Mouse (Mus musculus): ENCODE results near the gene Ubxn4. TPM values are rescaled to one million over a fixed set of nuclear protein-coding genes. Genes with fewer than 3 reads are reported as not detected.
"Not testable (repeated sequence)": the region's sequence is repeated elsewhere in the genome, so short reads cannot be mapped to it uniquely, and the experiment has no call there.

Gene Ubxn4
- total and polyA plus RNA-seq, 2 experiments from 2014 or later = 45.6 to 73.0 TPM

DNA sequence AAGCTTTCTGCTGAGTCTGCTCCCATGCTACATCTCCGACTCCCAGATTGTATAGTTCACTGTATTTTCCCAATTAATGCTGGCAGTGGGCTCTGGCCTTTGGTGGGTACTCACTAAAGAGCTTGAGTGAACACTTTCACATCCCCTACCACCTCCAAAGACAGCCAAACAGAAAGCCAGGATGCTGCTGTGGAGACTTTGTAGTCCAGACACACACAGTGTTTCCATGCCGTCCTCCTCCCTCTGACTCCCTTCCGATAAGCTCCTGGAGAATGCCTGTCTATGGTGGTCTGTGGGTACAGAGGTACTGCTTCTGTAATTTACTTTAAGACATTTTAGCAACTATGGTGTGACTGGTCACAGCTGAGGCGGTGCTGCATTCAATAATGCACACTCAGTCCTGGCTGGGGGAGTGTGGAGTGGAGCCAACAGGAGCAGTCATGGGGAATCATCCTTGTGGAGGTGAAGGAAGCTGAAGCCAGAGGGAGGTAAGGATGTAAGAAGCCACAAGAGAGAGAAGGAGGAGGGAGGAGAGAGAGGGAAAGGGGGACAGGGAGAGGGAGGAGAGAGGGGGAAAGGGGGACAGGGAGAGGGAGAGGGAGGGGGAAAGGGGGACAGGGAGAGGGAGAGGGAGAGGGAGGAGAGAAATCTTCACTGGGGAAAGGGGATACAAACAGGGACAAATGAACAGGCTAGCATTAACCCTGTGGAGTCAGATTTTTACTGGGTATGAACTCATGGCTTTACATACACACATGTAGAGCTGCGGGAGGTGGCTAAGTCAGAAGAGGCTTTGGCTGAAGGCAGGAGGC lies 52.2 kb downstream of the Ubxn4 start:
- no peak overlapping the region for H3K9ac ChIP-seq (replicated peaks; ENCODE audit: low read length)
- peak overlapping the region; percentile 56 for H3K27ac ChIP-seq
- no peaks in the 10 kb centered on the region for H3K27me3 ChIP-seq (ENCODE audit: insufficient read depth, low read length)
- H3K9me3 ChIP-seq (ENCODE audit: low read length) = no peaks in the 10 kb centered on the region
- no peaks in the 10 kb centered on the region for H3K4me1 ChIP-seq (ENCODE audit: insufficient read depth, low read length)
- ATAC-seq = peak; percentile 60
- peak; percentile 11 for DNase-seq (ENCODE audit: low spot score)
- WGBS = 59% methylated on average over 5 of the region's 5 CpGs
- H3K36me3 ChIP-seq (ENCODE audit: insufficient read depth, low read length) = no peaks in the 10 kb centered on the region
- H3K4me2 ChIP-seq (ENCODE audit: low read depth, low read length) = no peak overlapping the region
- TF ChIP-seq CTCF (IDR thresholded peaks at IDR 0.05; ENCODE audit: low read depth) = no peak
- H3K4me3 ChIP-seq (ENCODE audit: low read length) = no peak overlapping the region

DNA sequence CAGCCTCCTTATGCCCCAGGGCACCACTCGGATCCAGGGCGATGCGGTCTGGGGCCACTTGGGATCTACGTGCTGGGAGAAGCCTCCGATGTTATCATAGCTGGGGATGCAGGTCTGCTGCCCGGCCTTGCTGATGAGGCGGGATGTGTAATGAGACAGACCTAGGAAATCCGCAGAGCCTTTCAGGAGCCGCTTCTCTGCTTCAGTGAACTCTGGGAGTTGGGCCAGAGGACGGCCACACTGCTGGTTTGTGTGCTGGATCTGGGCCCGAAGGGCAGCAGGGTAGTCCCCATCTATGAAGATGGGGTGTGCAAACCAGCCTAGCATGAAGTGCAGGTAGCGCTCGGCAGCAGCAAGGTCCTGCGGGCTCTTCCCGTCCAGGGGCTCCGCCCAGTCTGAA lies 60.1 kb downstream of the Ubxn4 start:
- H3K4me1 ChIP-seq (ENCODE audit: insufficient read depth, low read length) = peaks cover 5% of the 10 kb centered on the region; the same call in 1 of the 2 replicates
- peak; percentile 92 for ATAC-seq
- H3K4me3 ChIP-seq (ENCODE audit: low read length) = no peak overlapping the region
- H3K27me3 ChIP-seq (ENCODE audit: insufficient read depth, low read length) = no peaks in the 10 kb centered on the region
- 52% methylated on average over 16 of the region's 16 CpGs for WGBS
- peak; percentile 90 for DNase-seq (ENCODE audit: low spot score)
- H3K9me3 ChIP-seq (ENCODE audit: low read length) = no peaks in the 10 kb centered on the region
- no peaks in the 10 kb centered on the region for H3K36me3 ChIP-seq (ENCODE audit: insufficient read depth, low read length)
- no peak overlapping the region for H3K9ac ChIP-seq (replicated peaks; ENCODE audit: low read length)
- peak overlapping the region; percentile 6; the same call in 1 of the 2 replicates for H3K27ac ChIP-seq
- no peak for TF ChIP-seq CTCF (IDR thresholded peaks at IDR 0.05; ENCODE audit: low read depth)
- peak overlapping the region; percentile 31; the same call in 1 of the 2 replicates for H3K4me2 ChIP-seq (ENCODE audit: low read depth, low read length)

DNA sequence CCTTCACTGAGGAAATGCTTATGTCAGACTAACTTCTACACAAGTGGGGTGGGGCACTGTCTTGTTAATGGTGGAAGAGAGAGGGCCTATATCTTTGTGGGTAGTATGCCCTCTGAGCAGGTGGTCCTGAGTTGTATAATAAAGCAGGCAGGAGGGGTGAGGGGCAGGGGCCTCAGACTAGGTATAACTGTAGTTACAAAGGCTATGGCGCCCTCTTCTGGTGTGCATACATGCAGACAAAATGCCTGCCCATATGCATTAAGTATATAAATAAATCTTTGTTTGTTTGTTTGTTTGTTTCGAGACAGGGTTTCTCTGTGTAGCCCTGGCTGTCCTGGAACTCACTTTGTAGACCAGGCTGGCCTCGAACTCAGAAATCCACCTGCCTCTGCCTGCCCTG lies 65.3 kb downstream of the Ubxn4 start:
- H3K27ac ChIP-seq = no peak overlapping the region
- ATAC-seq (no peak), DNase-seq (ENCODE audit: low spot score) (peak; percentile 27)
- H3K9ac ChIP-seq (replicated peaks; ENCODE audit: low read length) = no peak overlapping the region
- H3K9me3 ChIP-seq (ENCODE audit: low read length) = no peaks in the 10 kb centered on the region
- no peaks in the 10 kb centered on the region for H3K36me3 ChIP-seq (ENCODE audit: insufficient read depth, low read length)
- 89% methylated on average over 3 of the region's 3 CpGs for WGBS
- no peaks in the 10 kb centered on the region for H3K4me1 ChIP-seq (ENCODE audit: insufficient read depth, low read length)
- no peak overlapping the region for H3K4me2 ChIP-seq (ENCODE audit: low read depth, low read length)
- no peak overlapping the region for H3K4me3 ChIP-seq (ENCODE audit: low read length)
- no peaks in the 10 kb centered on the region for H3K27me3 ChIP-seq (ENCODE audit: insufficient read depth, low read length)
- peak; percentile 30 for TF ChIP-seq CTCF (IDR thresholded peaks at IDR 0.05; ENCODE audit: low read depth)

DNA sequence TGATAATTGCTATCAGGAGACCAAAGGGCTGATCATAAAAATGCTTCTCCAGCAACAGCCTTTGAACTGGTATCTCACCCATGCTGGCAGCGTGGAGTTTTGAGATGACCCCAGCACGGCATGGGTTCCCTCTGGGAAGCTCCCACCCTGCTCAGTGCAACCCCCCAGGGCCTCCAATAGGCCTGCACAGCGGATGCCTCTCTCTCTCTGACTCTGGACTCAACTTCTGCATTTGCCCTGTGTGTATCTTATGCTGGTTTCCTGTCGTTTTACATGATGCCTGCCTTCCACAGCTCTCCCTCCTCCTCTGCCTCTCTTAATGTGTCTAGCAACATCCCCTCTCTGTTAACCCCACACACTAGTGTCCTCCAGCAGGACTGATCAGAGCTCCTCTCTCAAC lies 70.9 kb downstream of the Ubxn4 start:
- DNase-seq (ENCODE audit: low spot score) = no peak
- H3K9ac ChIP-seq (replicated peaks; ENCODE audit: low read length) = no peak overlapping the region
- H3K9me3 ChIP-seq (ENCODE audit: low read length) = no peaks in the 10 kb centered on the region
- H3K4me3 ChIP-seq (ENCODE audit: low read length) = no peak overlapping the region
- H3K27me3 ChIP-seq (ENCODE audit: insufficient read depth, low read length) = no peaks in the 10 kb centered on the region
- no peak overlapping the region for H3K27ac ChIP-seq
- H3K4me2 ChIP-seq (ENCODE audit: low read depth, low read length) = no peak overlapping the region
- 68% methylated on average over 4 of the region's 4 CpGs for WGBS
- H3K4me1 ChIP-seq (ENCODE audit: insufficient read depth, low read length) = no peaks in the 10 kb centered on the region
- no peaks in the 10 kb centered on the region for H3K36me3 ChIP-seq (ENCODE audit: insufficient read depth, low read length)
- TF ChIP-seq CTCF (IDR thresholded peaks at IDR 0.05; ENCODE audit: low read depth) = no peak
- no peak for ATAC-seq

DNA sequence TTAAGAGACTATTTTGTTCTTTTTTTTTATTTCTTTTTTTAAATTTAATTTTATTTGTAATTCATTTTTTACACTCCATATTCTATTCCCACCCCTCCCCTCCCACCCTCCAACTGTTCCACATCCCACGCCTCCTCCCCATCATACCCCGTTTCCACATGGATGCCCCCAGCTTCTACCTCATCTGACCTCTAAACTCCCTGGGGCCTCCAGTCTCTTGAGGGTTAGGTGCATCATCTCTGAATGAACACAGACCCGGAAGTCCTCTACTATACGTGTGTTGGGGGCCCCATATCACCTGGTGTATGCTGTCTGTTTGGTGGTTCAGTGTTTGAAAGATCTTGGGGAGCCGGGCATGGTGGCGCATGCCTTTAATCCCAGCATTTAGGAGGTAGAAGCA lies 75.5 kb downstream of the Ubxn4 start:
- 83% methylated on average over 6 of the region's 6 CpGs for WGBS
- H3K4me1 ChIP-seq (ENCODE audit: insufficient read depth, low read length) = not testable (repeated sequence)

DNA sequence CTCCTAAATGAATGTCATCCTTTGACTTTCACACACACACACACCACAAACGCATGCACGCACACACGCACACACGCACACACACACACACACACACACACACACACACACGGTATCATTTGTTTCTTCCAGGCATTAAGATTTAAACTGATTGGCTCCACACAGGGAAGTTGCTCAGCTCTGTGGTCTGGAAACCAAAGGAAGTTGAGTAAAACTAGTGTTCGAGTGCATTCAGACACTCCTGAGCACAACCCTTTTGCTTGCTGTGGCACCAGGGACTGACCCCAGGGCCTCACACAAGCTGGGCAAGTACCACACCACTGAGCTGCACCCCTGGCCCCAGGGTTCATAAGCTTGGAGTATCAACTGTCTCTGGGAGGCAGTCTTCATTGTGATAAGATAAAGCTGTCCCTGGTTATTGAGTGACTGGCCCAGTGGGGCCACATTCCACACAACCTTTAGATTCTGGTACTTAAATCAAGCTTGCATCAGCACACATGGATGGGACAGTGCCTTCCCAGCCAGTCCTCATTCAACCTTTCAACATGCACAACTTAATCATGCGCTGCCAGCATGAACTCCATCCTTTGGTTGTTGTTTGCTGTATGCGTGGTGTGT lies 79.4 kb downstream of the Ubxn4 start:
- ATAC-seq (no peak), DNase-seq (ENCODE audit: low spot score) (no peak)
- no peak overlapping the region for H3K9ac ChIP-seq (replicated peaks; ENCODE audit: low read length)
- no peak for TF ChIP-seq CTCF (IDR thresholded peaks at IDR 0.05; ENCODE audit: low read depth)
- WGBS = 89% methylated on average over 8 of the region's 8 CpGs
- no peaks in the 10 kb centered on the region for H3K4me1 ChIP-seq (ENCODE audit: insufficient read depth, low read length)
- no peak overlapping the region for H3K27ac ChIP-seq
- H3K4me3 ChIP-seq (ENCODE audit: low read length) = no peak overlapping the region
- no peak overlapping the region for H3K4me2 ChIP-seq (ENCODE audit: low read depth, low read length)
- no peaks in the 10 kb centered on the region for H3K9me3 ChIP-seq (ENCODE audit: low read length)
- no peaks in the 10 kb centered on the region for H3K27me3 ChIP-seq (ENCODE audit: insufficient read depth, low read length)
- 0 out of 2 replicates have a peak, but pooled peaks cover 3% of the 10 kb centered on the region for H3K36me3 ChIP-seq (ENCODE audit: insufficient read depth, low read length)

More for the DNA sequence above, 75.5 kb downstream of the Ubxn4 start:
- not testable (repeated sequence) for H3K27ac ChIP-seq; H3K9me3 ChIP-seq (ENCODE audit: low read length); DNase-seq (ENCODE audit: low spot score); H3K9ac ChIP-seq (replicated peaks; ENCODE audit: low read length); H3K36me3 ChIP-seq (ENCODE audit: insufficient read depth, low read length); H3K4me3 ChIP-seq (ENCODE audit: low read length); H3K27me3 ChIP-seq (ENCODE audit: insufficient read depth, low read length); ATAC-seq; H3K4me2 ChIP-seq (ENCODE audit: low read depth, low read length)

DNA sequence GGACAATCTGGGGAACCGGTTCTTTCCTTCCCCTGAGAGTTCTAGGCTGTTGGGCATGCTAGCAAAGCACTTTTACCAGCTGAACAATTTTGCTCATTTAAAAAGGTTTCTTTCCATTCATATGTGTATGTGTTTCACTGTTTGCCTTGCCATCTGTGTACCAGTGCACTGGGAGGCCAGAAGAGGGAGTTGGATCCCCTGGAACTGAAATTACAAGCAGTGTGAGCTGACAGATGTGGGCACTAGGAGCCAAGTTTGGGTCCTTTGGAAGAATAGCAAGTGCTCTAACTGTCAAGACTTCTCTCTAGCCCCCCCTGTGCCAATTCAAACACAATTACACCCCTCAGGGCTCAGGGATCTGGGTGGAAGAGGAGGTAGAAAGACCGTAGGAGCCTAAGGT lies 81.0 kb downstream of the Ubxn4 start:
- H3K9ac ChIP-seq (replicated peaks; ENCODE audit: low read length) = no peak overlapping the region
- WGBS = 84% methylated on average over 2 of the region's 2 CpGs
- no peak for DNase-seq (ENCODE audit: low spot score)
- no peaks in the 10 kb centered on the region for H3K27me3 ChIP-seq (ENCODE audit: insufficient read depth, low read length)
- H3K27ac ChIP-seq = no peak overlapping the region
- H3K4me3 ChIP-seq (ENCODE audit: low read length) = no peak overlapping the region
- H3K4me2 ChIP-seq (ENCODE audit: low read depth, low read length) = no peak overlapping the region
- H3K9me3 ChIP-seq (ENCODE audit: low read length) = no peaks in the 10 kb centered on the region
- 0 out of 2 replicates have a peak, but pooled peaks have one; percentile 11 for TF ChIP-seq CTCF (IDR thresholded peaks at IDR 0.05; ENCODE audit: low read depth)
- H3K4me1 ChIP-seq (ENCODE audit: insufficient read depth, low read length) = no peaks in the 10 kb centered on the region
- H3K36me3 ChIP-seq (ENCODE audit: insufficient read depth, low read length) = 0 out of 2 replicates have a peak, but pooled peaks cover 3% of the 10 kb centered on the region
- ATAC-seq = no peak

All from hindbrain, postnatal 0 days (tissue).